Mouse (Mus musculus) layer of hippocampus, adult 2 months (tissue): ENCODE measurements at regions not wholly inside any gene's neighbourhood (a gene's known extent, or its start where the extent isn't known, plus 50 kb on each side); places are given as distances from the start of the nearest gene placed in this dataset.

Experiments
- DNase-seq, 2 experiments: peaks; one replicate each; pipeline ENCODE4 v3.0.0; 2022; ENCODE audit warnings: low spot score in 2 of 2
- H3K27ac ChIP-seq: fragments of 200-600 bp; 2 replicates; pipeline ENCODE4 v1.8.1; 2022
- H3K4me3 ChIP-seq: fragments of 200-600 bp; 2 replicates; pipeline ENCODE4 v1.8.1; 2022; ENCODE audit warnings: mild to moderate bottlenecking
- CTCF ChIP-seq: fragments of 200-600 bp; conservative IDR thresholded peaks from 2 replicates; pipeline ENCODE4 v1.8.1; 2022; ENCODE audit warnings: antibody characterized with exemption, mild to moderate bottlenecking, moderate library complexity

DNA sequence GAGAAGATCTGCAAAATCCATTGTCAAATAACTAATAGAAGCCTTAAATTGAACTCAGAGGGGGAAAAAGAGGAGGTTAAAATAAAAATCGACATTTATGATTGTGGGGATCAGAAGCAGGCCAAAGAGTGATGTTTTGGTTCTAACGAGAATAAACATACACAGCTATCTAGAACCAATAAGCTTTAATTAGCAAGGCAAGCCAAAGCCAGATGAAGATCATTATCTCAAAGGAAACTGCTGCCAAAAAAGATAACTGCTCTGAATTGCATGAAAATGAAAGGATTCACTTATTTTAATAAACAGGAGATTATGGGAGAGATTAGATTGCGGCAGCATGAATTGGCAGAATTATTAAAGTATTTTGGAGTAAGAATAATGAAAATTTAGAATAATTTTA lies 716.8 kb downstream of the Stpg2 start:
- no peak for TF ChIP-seq CTCF
- Histone ChIP-seq H3K4me3 (no peak overlapping the region), H3K27ac (no peak overlapping the region)
- no peak for DNase-seq

DNA sequence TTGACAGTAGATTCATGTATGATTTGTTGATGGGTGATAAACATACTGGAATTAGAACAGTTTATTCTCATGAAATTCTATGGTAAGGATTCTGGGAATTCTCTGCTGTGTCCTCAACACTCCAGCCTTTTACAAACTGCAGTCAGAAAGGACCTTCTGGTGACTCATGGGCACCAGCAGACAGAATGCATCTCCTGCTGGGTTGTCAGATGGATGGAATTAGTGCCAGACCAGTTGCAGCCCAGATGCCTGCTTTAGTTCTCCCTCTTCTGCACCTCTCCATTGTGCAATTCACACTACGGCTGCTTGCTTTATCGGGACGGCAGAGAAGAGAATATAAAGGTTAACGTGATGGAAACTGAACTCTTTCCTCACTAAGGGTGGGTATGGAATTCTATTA lies 727.5 kb downstream of the Stpg2 start:
- Histone ChIP-seq H3K27ac (no peak overlapping the region), H3K4me3 (no peak overlapping the region)
- TF ChIP-seq CTCF: no peak
- DNase-seq: no peak

DNA sequence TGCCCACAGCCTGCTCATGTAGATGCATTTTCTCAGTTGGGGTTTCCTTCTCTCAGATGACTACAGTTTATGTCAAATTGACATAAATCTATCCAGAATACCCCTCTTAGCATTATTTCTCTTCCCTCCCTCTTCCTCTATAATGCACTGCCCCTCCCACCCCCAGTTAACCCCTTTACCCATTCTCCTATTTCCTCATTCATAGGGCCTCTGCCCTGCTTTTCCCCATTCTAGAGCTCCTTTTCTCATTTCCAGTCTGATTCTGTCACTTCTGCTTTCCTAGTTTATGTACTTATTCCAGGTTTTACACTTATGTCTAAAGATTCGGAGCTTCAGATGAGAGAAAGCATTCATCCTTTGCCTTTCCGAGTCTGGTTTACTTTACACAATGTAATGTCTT lies 740.7 kb downstream of the Stpg2 start:
- no peak overlapping the region for H3K27ac ChIP-seq
- DNase-seq: no peak
- no peak overlapping the region for H3K4me3 ChIP-seq
- no peak for TF ChIP-seq CTCF

DNA sequence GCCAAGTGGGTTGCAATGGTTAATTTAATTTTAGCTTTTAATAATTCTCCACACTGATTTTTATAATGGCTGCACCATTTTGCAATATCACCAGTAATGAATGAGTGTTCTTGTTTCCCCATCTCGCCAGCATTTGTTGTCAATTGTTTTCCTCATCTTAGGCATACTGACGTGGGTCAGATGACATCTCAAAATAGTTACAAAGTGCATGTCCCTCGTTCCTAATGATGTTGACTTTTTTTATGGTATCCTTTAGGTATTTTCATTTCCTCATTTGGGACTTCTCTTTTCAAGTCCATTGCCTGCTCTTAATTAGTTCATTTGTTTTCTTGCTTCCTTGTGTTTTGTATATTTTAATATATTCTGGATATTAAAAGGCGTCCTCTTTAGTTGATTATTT lies 741.8 kb downstream of the Stpg2 start:
- H3K27ac ChIP-seq: no peak overlapping the region
- no peak overlapping the region for H3K4me3 ChIP-seq
- TF ChIP-seq CTCF: no peak
- no peak for DNase-seq

DNA sequence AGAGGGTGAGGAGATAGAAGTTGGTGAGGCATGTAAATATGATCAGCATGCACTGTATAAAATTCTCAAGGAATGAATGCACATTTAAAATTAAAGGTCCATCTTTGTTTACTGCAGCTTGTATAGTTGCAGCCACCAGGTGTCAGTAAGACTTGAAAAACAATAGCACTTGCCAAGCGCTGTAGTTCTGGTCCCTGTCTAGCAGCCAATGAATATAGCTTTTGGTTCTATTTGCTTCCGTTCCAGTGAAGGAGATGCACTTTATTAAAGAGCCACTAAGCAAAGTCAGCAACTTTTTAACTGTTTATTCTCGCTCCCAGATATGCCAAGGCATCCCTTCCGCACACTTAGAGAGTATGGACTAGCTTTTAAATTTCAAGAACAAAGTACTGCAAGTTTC lies 743.6 kb downstream of the Stpg2 start:
- no peak for DNase-seq
- Histone ChIP-seq H3K27ac (no peak overlapping the region), H3K4me3 (no peak overlapping the region)
- TF ChIP-seq CTCF: peak; percentile 64

DNA sequence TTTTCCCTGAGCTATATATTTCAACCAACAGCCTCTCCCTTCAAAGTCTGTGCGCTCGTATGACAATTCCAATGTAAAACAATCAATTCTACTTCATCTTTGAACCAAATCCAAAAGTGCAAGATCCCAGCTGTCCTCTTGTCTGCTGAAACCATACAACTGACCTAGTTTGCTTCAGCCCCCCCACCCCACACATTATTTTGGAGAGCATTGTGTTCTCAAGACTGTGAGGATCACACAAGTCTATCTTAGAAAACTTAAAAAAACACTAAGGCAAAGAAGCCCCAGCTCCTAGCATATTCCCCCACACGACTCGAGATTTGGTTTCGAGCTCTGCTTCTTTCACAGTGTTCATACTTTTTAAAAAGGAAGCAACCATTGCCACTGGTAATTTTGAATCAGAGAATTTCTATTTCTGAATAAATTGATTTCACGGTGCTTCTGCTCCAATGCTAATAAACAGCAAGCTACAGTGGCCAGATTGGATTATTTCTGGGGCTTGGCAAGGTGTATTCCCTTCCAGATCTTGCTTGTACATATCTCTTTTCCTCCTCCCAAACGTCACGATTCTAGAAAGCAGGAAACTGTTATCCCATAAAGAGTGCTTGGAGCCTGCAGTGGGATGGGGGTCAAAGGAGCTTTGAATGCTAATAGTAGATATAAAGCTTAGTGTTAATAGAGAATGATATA lies 744.7 kb downstream of the Stpg2 start:
- DNase-seq: peak in 1 of 2 experiments; percentile 14
- H3K27ac ChIP-seq: peak overlapping the region; percentile 28; the same call in 1 of the 2 replicates
- no peak for TF ChIP-seq CTCF
- no peak overlapping the region for H3K4me3 ChIP-seq

DNA sequence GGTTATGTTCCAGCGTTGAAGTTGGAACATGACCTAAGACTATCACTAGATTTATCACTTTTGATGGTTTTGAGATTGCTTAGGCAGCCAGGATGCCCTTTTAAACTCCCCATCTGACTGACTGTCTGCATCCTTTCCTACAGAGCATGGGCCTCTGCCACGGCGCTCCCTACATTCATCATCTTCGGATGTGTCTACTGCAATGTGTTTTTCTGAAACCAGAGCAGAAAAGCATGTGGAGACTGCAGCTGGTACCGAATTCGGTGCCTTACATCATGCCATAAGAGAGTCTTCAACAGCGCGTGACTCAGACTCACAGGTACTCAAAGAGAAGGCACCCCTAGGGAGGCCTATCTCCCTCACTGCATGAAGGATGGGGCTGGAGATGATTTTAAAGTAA lies 746.0 kb downstream of the Stpg2 start:
- TF ChIP-seq CTCF: no peak
- H3K27ac ChIP-seq: no peak overlapping the region
- no peak for DNase-seq
- H3K4me3 ChIP-seq: no peak overlapping the region

DNA sequence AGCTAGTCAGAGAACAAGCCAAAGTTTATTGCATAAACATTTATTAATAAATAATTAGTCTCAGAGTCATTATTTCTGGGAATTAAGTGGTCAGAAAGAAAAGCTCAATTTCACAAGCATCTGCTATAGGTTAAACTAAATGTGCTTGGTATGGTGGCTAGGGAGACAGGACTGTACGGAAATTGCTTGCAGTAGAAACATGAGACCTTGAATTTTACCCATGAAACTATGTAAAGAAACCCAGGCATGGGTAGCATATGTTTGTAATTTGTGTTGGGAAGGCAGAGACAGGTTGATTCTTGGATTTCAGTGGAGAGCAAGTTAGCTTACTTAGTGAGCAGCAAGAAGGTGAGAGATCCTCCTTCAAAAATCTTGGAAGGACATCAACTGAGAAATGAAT lies 772.7 kb downstream of the Stpg2 start:
- no peak overlapping the region for H3K27ac ChIP-seq
- TF ChIP-seq CTCF: no peak
- no peak overlapping the region for H3K4me3 ChIP-seq
- DNase-seq: no peak

DNA sequence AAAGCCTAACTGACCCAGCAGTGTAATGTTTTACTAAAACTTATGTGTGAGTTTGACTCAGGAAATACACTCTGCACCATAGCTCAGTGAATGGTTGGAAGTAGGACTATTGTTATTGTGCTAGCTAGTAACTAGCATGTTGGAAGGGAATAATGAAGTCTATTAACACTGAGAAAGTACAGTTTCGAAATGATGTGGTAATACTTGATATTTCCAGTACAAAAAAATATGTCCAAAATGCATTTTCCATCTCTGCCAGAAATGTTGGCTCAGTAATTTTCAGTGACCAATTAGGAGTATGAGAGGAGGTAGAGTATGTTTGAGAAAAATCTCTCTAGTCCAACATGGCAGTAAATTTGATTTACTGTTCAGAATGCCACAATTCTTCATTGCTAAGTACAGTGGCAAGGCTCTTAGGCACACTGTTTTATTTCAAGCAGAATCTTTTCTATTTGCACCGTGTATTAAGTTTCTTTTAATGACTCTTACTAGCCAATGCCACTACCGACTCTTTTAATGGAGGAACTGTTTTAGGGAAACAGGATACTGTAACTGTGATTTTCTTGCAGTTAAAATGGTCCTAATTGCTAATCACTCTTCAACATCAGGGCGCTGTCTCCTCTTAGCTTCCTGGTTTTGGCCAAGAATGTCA lies 780.5 kb downstream of the Stpg2 start:
- no peak overlapping the region for H3K4me3 ChIP-seq
- no peak for DNase-seq
- no peak overlapping the region for H3K27ac ChIP-seq
- no peak for TF ChIP-seq CTCF

DNA sequence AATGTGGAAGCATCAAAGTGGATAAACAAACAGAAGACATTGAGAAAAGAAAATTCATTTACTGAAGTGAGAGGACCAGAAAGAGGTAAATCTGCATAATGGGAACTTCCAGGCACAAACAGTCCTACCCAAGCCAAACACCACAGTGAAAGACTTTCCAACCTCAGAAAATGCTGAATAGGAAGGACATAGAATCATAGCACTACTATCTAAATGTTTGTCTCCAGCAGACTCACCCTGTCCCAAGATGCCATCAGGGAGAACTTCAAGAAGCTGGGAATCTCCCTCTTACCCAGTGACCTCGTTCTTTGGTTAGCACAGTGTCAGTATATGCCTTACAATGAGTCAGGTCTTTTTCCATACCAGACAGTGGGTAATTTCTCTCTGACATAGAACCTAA lies 783.4 kb downstream of the Stpg2 start:
- no peak for TF ChIP-seq CTCF
- DNase-seq: no peak
- Histone ChIP-seq H3K27ac (no peak overlapping the region), H3K4me3 (no peak overlapping the region)

DNA sequence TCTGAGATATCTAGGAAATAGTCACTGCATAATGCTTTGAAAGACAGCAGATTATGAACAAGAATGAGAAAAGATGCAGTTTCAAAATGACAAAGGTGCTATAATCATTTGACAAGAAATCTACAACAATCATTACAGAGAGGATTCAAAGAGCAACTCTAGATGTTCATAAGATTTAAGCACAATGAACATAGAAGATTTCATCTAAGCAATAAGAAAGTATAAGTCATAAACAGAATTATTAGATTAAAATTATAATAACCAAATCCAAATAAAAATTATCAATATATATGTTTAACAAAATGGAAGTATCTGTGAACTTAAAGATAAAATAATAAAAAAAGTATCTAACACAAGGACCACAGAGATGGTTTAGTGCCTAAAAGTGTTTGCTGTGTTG lies 783.9 kb downstream of the Stpg2 start:
- TF ChIP-seq CTCF: no peak
- H3K4me3 ChIP-seq: no peak overlapping the region
- H3K27ac ChIP-seq: no peak overlapping the region
- DNase-seq: no peak

DNA sequence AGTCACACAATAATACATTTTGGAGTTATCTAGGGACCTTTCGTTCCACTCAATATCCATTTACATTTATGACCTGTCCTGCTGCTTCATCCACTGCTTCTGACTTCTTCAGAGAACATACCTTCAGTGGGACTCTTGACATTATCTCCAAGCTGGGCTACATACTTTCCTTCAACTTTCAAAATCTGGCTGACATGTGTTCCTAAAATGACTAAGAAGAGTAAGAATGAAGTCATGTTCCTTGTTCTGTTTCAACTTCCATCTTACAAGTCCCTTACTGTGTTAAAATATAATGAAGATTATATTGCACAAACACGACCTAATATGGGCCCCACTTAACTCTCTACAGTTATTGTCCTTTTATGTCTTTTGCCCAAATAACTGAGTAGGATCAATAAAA lies 807.0 kb downstream of the Stpg2 start:
- Histone ChIP-seq H3K27ac (no peak overlapping the region), H3K4me3 (no peak overlapping the region)
- DNase-seq: no peak
- no peak for TF ChIP-seq CTCF

DNA sequence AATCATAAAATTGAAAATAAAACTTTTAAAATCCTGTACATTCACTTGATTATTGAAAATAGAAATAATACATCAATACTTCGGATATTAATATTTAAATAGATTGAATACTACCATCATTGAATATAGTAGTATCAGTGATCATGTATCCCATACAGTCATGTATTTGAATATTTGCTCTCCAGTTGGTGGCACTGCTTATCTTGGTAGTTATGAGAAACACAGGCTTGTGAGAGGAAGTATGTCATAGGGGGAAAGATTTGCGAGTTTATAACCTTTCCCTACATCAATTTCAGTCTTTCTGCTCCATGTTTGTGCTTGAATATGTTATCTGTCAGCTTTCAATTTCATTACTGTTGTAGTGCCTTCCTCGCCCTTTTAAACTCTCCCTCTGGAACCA lies 828.6 kb downstream of the Stpg2 start:
- DNase-seq: no peak
- Histone ChIP-seq H3K4me3 (no peak overlapping the region), H3K27ac (no peak overlapping the region)
- TF ChIP-seq CTCF: no peak

DNA sequence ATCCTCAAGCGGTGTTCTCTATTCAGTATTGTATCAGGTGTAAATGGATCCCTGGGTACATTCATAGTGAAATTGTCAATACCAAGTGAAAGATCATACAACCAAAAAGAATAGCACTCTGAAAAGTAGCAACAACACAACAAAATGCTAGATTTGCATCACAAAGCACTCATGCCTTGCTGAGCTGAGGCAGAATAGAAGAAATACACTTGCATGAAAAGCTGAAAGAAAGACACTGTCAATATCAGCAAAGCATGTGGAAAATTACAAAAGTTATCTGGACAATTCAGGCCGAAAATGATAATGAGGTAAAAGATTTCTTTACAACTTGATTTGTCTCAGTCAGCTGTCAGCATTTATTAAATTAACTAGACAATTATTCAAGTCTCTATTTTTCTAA lies 829.6 kb downstream of the Stpg2 start:
- Histone ChIP-seq H3K27ac (no peak overlapping the region), H3K4me3 (no peak overlapping the region)
- no peak for DNase-seq
- TF ChIP-seq CTCF: no peak
